In genomic region chr13:21865503-21865902, GRCm38 (mm10) we compare ENCODE assay signal across 29 mouse cellular contexts. TPM values are rescaled to one million over a fixed set of nuclear protein-coding genes. Genes with fewer than 3 reads are reported as not detected.
"Had no signal": no experiment of that assay in that cellular context is flagged by ENCODE, and none has a peak within 500 bp of the region (broad histone marks: within the 10 kb centered on the region; RNA-seq: fewer than 3 reads in every experiment).

No protein-coding gene starts in this region.

RNA-seq across cellular contexts. Expression of gene Hist1h4m, which starts 54.0 kb away (rescaled TPM):
- polyA plus RNA-seq: heart, embryonic 13.5 days; heart, embryonic 14.5 days; heart, embryonic 15.5 days; heart, embryonic 16.5 days; heart, postnatal 0 days; hindbrain, embryonic 10.5 days; hindbrain, embryonic 11.5 days; hindbrain, embryonic 12.5 days; hindbrain, embryonic 13.5 days; hindbrain, embryonic 14.5 days; hindbrain, embryonic 15.5 days; hindbrain, embryonic 16.5 days; hindbrain, postnatal 0 days; intestine, embryonic 14.5 days; intestine, embryonic 15.5 days; intestine, embryonic 16.5 days; intestine, postnatal 0 days; kidney, adult 2 months; kidney, embryonic 14.5 days; kidney, embryonic 15.5 days; kidney, embryonic 16.5 days; kidney, postnatal 0 days had no signal

RNA-seq across cellular contexts. Expression of gene Hist1h2ao, which starts 55.2 kb away (rescaled TPM):
- total RNA-seq: heart, postnatal 10 days; heart, postnatal 14 days; heart, postnatal 25 days; heart, postnatal 36 days; heart, postnatal 4 days; hematopoietic stem cell, adult 5-6 weeks; hindbrain, postnatal 0 days had no signal
- polyA plus RNA-seq: heart, embryonic 13.5 days; heart, embryonic 14.5 days; heart, embryonic 15.5 days; heart, embryonic 16.5 days; heart, postnatal 0 days; hindbrain, embryonic 11.5 days; hindbrain, embryonic 13.5 days; hindbrain, embryonic 14.5 days; hindbrain, embryonic 15.5 days; hindbrain, embryonic 16.5 days; hindbrain, postnatal 0 days; intestine, embryonic 14.5 days; intestine, embryonic 15.5 days; intestine, embryonic 16.5 days; intestine, postnatal 0 days; kidney, adult 2 months; kidney, embryonic 14.5 days; kidney, embryonic 16.5 days; kidney, postnatal 0 days; large intestine, adult 2 months had no signal
